Mouse (Mus musculus) MEL (cell line): ENCODE data around the gene Pgc. TPM values are rescaled to one million over a fixed set of nuclear protein-coding genes. Genes with fewer than 3 reads are reported as not detected.

ENCODE experiments used
- DNase-seq: peaks from one replicate; pipeline ENCODE4 v3.0.0; 2011; ENCODE audit warnings: low read depth, low spot score
- H3K27ac ChIP-seq: 2 replicates; pipeline ENCODE4 v1.5.1; 2012; ENCODE audit warnings: low read depth, mild to moderate bottlenecking, control low read depth, low read length, moderate library complexity; ENCODE audit not compliant: control insufficient read depth
- H3K27me3 ChIP-seq, 2 experiments: fragments of 150-350 bp in 1 of 2; sonication (generic) in 1 of 2; 2 replicates each; pipeline ENCODE4 v1.6.1; 2012; ENCODE audit warnings: low read length in 2 of 2, mild to moderate bottlenecking in 2 of 2, improper control_type of control experiment in 1 of 2, moderate library complexity in 1 of 2; ENCODE audit not compliant: insufficient read depth in 2 of 2, control insufficient read depth in 1 of 2
- H3K36me3 ChIP-seq, 2 experiments: 2 replicates each; pipeline ENCODE4 v1.6.1; 2012 to 2014; ENCODE audit warnings: low read length in 2 of 2, improper control_type of control experiment in 1 of 2, inconsistent platforms in 1 of 2, mild to moderate bottlenecking in 1 of 2; ENCODE audit not compliant: insufficient read depth in 2 of 2, control insufficient read depth in 1 of 2
- H3K4me1 ChIP-seq, 2 experiments: fragments of 150-350 bp in 1 of 2; sonication (generic) in 1 of 2; 2 replicates each; pipeline ENCODE4 v1.6.1; 2012; ENCODE audit warnings: low read length in 2 of 2, improper control_type of control experiment in 1 of 2, mild to moderate bottlenecking in 1 of 2; ENCODE audit not compliant: insufficient read depth in 2 of 2, control insufficient read depth in 1 of 2
- H3K4me3 ChIP-seq, 2 experiments: fragments of 150-350 bp in 1 of 2; sonication (generic) in 1 of 2; 2 replicates each; pipeline ENCODE4 v1.5.1; 2012; ENCODE audit warnings: low read depth in 2 of 2, low read length in 2 of 2, mild to moderate bottlenecking in 2 of 2, moderate library complexity in 2 of 2, control low read depth in 1 of 2, improper control_type of control experiment in 1 of 2; ENCODE audit not compliant: control insufficient read depth in 1 of 2, insufficient read depth in 1 of 2
- H3K79me2 ChIP-seq: 2 replicates; pipeline ENCODE4 v1.6.1; 2012; ENCODE audit warnings: mild to moderate bottlenecking, low read length, moderate library complexity; ENCODE audit not compliant: control insufficient read depth, poor library complexity, insufficient read depth
- H3K9ac ChIP-seq: 2 replicates; pipeline ENCODE4 v1.6.1; 2012; ENCODE audit warnings: low read depth, mild to moderate bottlenecking, control low read depth, low read length, moderate library complexity; ENCODE audit not compliant: control insufficient read depth, poor library complexity, severe bottlenecking
- H3K9me3 ChIP-seq: fragments of 150-350 bp; sonication (generic); replicated peaks from 2 replicates; pipeline ENCODE4 v1.6.1; 2012; ENCODE audit warnings: mild to moderate bottlenecking, low read length, improper control_type of control experiment, moderate library complexity; ENCODE audit not compliant: insufficient read depth
- BHLHE40 ChIP-seq: IDR thresholded peaks from 2 replicates; pipeline ENCODE4 v1.6.1; 2012; ENCODE audit warnings: low read depth, mild to moderate bottlenecking, inconsistent platforms, low read length, improper control_type of control experiment, borderline replicate concordance
- CHD1 ChIP-seq: IDR thresholded peaks from 2 replicates; pipeline ENCODE4 v1.6.1; 2012; ENCODE audit warnings: low read depth, mild to moderate bottlenecking, inconsistent platforms, low read length, improper control_type of control experiment
- CHD2 ChIP-seq: IDR thresholded peaks from 2 replicates; pipeline ENCODE4 v1.6.1; 2011; ENCODE audit warnings: low read length, improper control_type of control experiment
- E2F4 ChIP-seq: IDR thresholded peaks from 2 replicates; pipeline ENCODE4 v1.6.1; 2011; ENCODE audit warnings: low read depth, low read length, improper control_type of control experiment, borderline replicate concordance
- ELF1 ChIP-seq: IDR thresholded peaks from 2 replicates; pipeline ENCODE4 v1.6.1; 2014; ENCODE audit warnings: low read depth, mild to moderate bottlenecking, inconsistent platforms, low read length, improper control_type of control experiment, moderate library complexity
- EP300 ChIP-seq, 2 experiments: IDR thresholded peaks; 2 replicates each; pipeline ENCODE4 v1.6.1; 2011; ENCODE audit warnings: improper control_type of control experiment in 2 of 2, low read length in 2 of 2, low read depth in 1 of 2, mild to moderate bottlenecking in 1 of 2
- ETS1 ChIP-seq: IDR thresholded peaks from 2 replicates; pipeline ENCODE4 v1.6.1; 2012; ENCODE audit warnings: low read depth, mild to moderate bottlenecking, inconsistent platforms, low read length, improper control_type of control experiment, moderate library complexity
- MAX ChIP-seq: IDR thresholded peaks from 2 replicates; pipeline ENCODE4 v1.6.1; 2011; ENCODE audit warnings: low read length, improper control_type of control experiment
- MEF2A ChIP-seq: IDR thresholded peaks from 2 replicates; pipeline ENCODE4 v1.6.1; 2014; ENCODE audit warnings: low read depth, mild to moderate bottlenecking, inconsistent platforms, low read length, improper control_type of control experiment; ENCODE audit not compliant: poor library complexity, insufficient replicate concordance, severe bottlenecking; ENCODE audit errors: extremely low read depth
- POLR2A ChIP-seq, 2 experiments: IDR thresholded peaks; 2 replicates each; pipeline ENCODE4 v1.6.1; 2011 to 2012; ENCODE audit warnings: low read length in 2 of 2, mild to moderate bottlenecking in 2 of 2, control low read depth in 1 of 2, improper control_type of control experiment in 1 of 2, low read depth in 1 of 2, moderate library complexity in 1 of 2; ENCODE audit not compliant: control insufficient read depth in 1 of 2, insufficient read depth in 1 of 2, poor library complexity in 1 of 2
- POLR2AphosphoS5 ChIP-seq: IDR thresholded peaks from 2 replicates; pipeline ENCODE4 v1.6.1; 2012; ENCODE audit warnings: low read depth, borderline replicate concordance, mild to moderate bottlenecking, inconsistent platforms, low read length, moderate library complexity, mixed read lengths
- RCOR1 ChIP-seq: IDR thresholded peaks from 2 replicates; pipeline ENCODE4 v1.6.1; 2012; ENCODE audit warnings: low read depth, mild to moderate bottlenecking, inconsistent platforms, low read length, improper control_type of control experiment
- SIN3A ChIP-seq: IDR thresholded peaks from 2 replicates; pipeline ENCODE4 v1.6.1; 2012; ENCODE audit warnings: low read length, improper control_type of control experiment, inconsistent platforms
- TAL1 ChIP-seq: IDR thresholded peaks from 2 replicates; pipeline ENCODE4 v1.6.1; 2012; ENCODE audit warnings: mild to moderate bottlenecking, inconsistent platforms, low read length, moderate library complexity, mixed read lengths
- TBP ChIP-seq: IDR thresholded peaks from 2 replicates; pipeline ENCODE4 v1.8.0; 2011; ENCODE audit warnings: low read depth, low read length, improper control_type of control experiment
- TCF12 ChIP-seq: IDR thresholded peaks from 2 replicates; pipeline ENCODE4 v1.6.1; 2014; ENCODE audit warnings: low read depth, mild to moderate bottlenecking, inconsistent platforms, low read length, improper control_type of control experiment, moderate library complexity
- UBTF ChIP-seq: IDR thresholded peaks from 2 replicates; pipeline ENCODE4 v1.6.1; 2012; ENCODE audit warnings: low read depth, mild to moderate bottlenecking, inconsistent platforms, low read length, improper control_type of control experiment, moderate library complexity, borderline replicate concordance; ENCODE audit not compliant: insufficient read depth
- USF2 ChIP-seq, 2 experiments: IDR thresholded peaks; 2 replicates each; pipeline ENCODE4 v1.6.1; 2011 to 2012; ENCODE audit warnings: improper control_type of control experiment in 2 of 2, low read length in 2 of 2, borderline replicate concordance in 1 of 2, inconsistent platforms in 1 of 2, low read depth in 1 of 2, mild to moderate bottlenecking in 1 of 2; ENCODE audit not compliant: insufficient read depth in 1 of 2
- ZC3H11A ChIP-seq: IDR thresholded peaks from 2 replicates; pipeline ENCODE4 v1.6.1; 2012; ENCODE audit warnings: low read depth, mild to moderate bottlenecking, inconsistent platforms, low read length, improper control_type of control experiment
- polyA plus RNA-seq, 2 experiments: library from polyadenylated mRNA; stranded (reverse) in 1 of 2; unstranded in 1 of 2; fragments of >175 nt in 1 of 2; fragments of >200 nt in 1 of 2; gene quantifications; 2 replicates each; pipeline versions ENCODE4 v1.2.1 to v1.2.4; 2012; ENCODE audit warnings: low replicate concordance in 2 of 2, low read depth in 1 of 2; ENCODE audit not compliant: insufficient read length in 2 of 2, insufficient read depth in 1 of 2, missing spikeins in 1 of 2
- total RNA-seq: library from RNA; depleted of rRNA; stranded (reverse); fragments of 300-350 nt; gene quantifications from 2 replicates; pipeline ENCODE4 v1.2.3, GENCODE M21; 2012

Gene Pgc
- total and polyA plus RNA-seq, 3 experiments: not detected

GRCm38 (mm10) chr17:47762518-47763340, 36.1 kb downstream of the Pgc start:
- no peaks in the 10 kb centered on the region for H3K79me2 ChIP-seq
- no peak overlapping the region for H3K4me3 ChIP-seq
- H3K27me3 ChIP-seq: no peaks in the 10 kb centered on the region
- no peak overlapping the region for H3K27ac ChIP-seq
- no peak for DNase-seq
- no peak overlapping the region for H3K9ac ChIP-seq
- TF ChIP-seq USF2 (IDR thresholded peaks at IDR 0.05; ENCODE audit: borderline replicate concordance in 1 of 2, insufficient read depth in 1 of 2, low read depth in 1 of 2, low read length in 2 of 2) (no peak), POLR2AphosphoS5 (no peak), CHD2 (no peak), TCF12 (no peak), UBTF (no peak), RCOR1 (no peak), E2F4 (no peak), ZC3H11A (no peak), POLR2A (IDR thresholded peaks at IDR 0.05; ENCODE audit: control insufficient read depth in 1 of 2, insufficient read depth in 1 of 2, low read depth in 1 of 2, low read length in 2 of 2, poor library complexity in 1 of 2) (no peak), MEF2A (no peak), EP300 (IDR thresholded peaks at IDR 0.05; ENCODE audit: low read depth in 1 of 2, low read length in 2 of 2) (no peak), ETS1 (no peak), ELF1 (no peak), CHD1 (no peak), BHLHE40 (no peak)
- H3K36me3 ChIP-seq: peaks cover 0 to 13% of the 10 kb centered on the region in 2 experiments; a peak in 2 of 4 replicates
- peaks cover 14 to 25% of the 10 kb centered on the region in 2 experiments for H3K4me1 ChIP-seq
- no peaks in the 10 kb centered on the region for H3K9me3 ChIP-seq

- Histone ChIP-seq H3K27ac (peak overlapping the region; percentile 51; the same call in 1 of the 2 replicates), H3K27me3 (no peaks in the 10 kb centered on the region), H3K4me3 (no peak overlapping the region)
- TF ChIP-seq MAX: no peak
- 0 out of 2 replicates have a peak, but pooled peaks have one; percentile 8 for TF ChIP-seq CHD1
- TF ChIP-seq SIN3A: no peak
- no peak for TF ChIP-seq TBP
- no peak for TF ChIP-seq TAL1
- TF ChIP-seq, all 39 proteins: peak for 1
- DNase-seq: peak; percentile 20
- Histone ChIP-seq H3K4me1 (peaks cover 18 to 25% of the 10 kb centered on the region in 2 experiments), H3K36me3 (peaks cover 0 to 16% of the 10 kb centered on the region in 2 experiments; a peak in 2 of 4 replicates), H3K9ac (no peak overlapping the region), H3K79me2 (no peaks in the 10 kb centered on the region), H3K9me3 (no peaks in the 10 kb centered on the region)
Observed at GRCm38 (mm10) chr17:47765986-47766385, 39.3 kb downstream of the Pgc start.
